Mouse (Mus musculus) Muller cell, postnatal 12 days (primary cell): Measurements from ENCODE around the gene Pak7.
"Not testable (repeated sequence)": the region's sequence is repeated elsewhere in the genome, so short reads cannot be mapped to it uniquely, and the experiment has no call there.

Source experiments
- DNase-seq: peaks from one replicate; pipeline ENCODE4 v3.0.0-alpha.2; 2015; ENCODE audit errors: inconsistent ontology term

The Pak7 gene

GRCm38 (mm10) chr2:136387181-136388131, at the start of gene Pak7:
Gene Pak7 (minus strand): TSS chr2:136387967.
- DNase-seq: peak; percentile 65

GRCm38 (mm10) chr2:136425561-136425960, 37.8 kb upstream of the Pak7 start:
- no peak for DNase-seq

GRCm38 (mm10) chr2:136419543-136419942, 31.8 kb upstream of the Pak7 start:
- DNase-seq: no peak

GRCm38 (mm10) chr2:136416381-136416780, 28.6 kb upstream of the Pak7 start:
- no peak for DNase-seq

- no peak for DNase-seq
These were observed 14.8 kb upstream of the Pak7 start for GRCm38 (mm10) chr2:136402587-136402986.

- no peak for DNase-seq
These were observed 12.4 kb downstream of the Pak7 start for GRCm38 (mm10) chr2:136375318-136375717.

GRCm38 (mm10) chr2:136372361-136372760, 15.4 kb downstream of the Pak7 start:
- DNase-seq: peak; percentile 0

GRCm38 (mm10) chr2:136351393-136352096, 36.2 kb downstream of the Pak7 start:
- no peak for DNase-seq

GRCm38 (mm10) chr2:136350459-136350858, 37.3 kb downstream of the Pak7 start:
- no peak for DNase-seq

GRCm38 (mm10) chr2:136349671-136350275, 38.0 kb downstream of the Pak7 start:
- no peak for DNase-seq

- DNase-seq: not testable (repeated sequence)
These were observed 43.5 kb downstream of the Pak7 start for GRCm38 (mm10) chr2:136344240-136344780.

GRCm38 (mm10) chr2:136329974-136330373, 57.8 kb downstream of the Pak7 start:
- DNase-seq: no peak

- DNase-seq: no peak
These were observed 62.1 kb downstream of the Pak7 start for GRCm38 (mm10) chr2:136325646-136326045.

- DNase-seq: no peak
These were observed 78.5 kb downstream of the Pak7 start for GRCm38 (mm10) chr2:136309313-136309712.

GRCm38 (mm10) chr2:136308743-136309142, 79.0 kb downstream of the Pak7 start:
- no peak for DNase-seq

- no peak for DNase-seq
These were observed 85.6 kb downstream of the Pak7 start for GRCm38 (mm10) chr2:136302201-136302600.

GRCm38 (mm10) chr2:136301406-136301805, 86.4 kb downstream of the Pak7 start:
- no peak for DNase-seq

GRCm38 (mm10) chr2:136297371-136297770, 90.4 kb downstream of the Pak7 start:
- no peak for DNase-seq

GRCm38 (mm10) chr2:136282043-136282442, 105.7 kb downstream of the Pak7 start:
- no peak for DNase-seq

- not testable (repeated sequence) for DNase-seq
These were observed 145.8 kb downstream of the Pak7 start for GRCm38 (mm10) chr2:136241960-136242359.

GRCm38 (mm10) chr2:136231228-136231627, 156.5 kb downstream of the Pak7 start:
- no peak for DNase-seq

- no peak for DNase-seq
These were observed 183.7 kb downstream of the Pak7 start for GRCm38 (mm10) chr2:136204034-136204433.
